Mouse (Mus musculus) megakaryocyte, embryonic 14.5 days (primary cell): ENCODE data around the gene Esrp2. TPM values are rescaled to one million over a fixed set of nuclear protein-coding genes. Genes with fewer than 3 reads are reported as not detected.

Experiments
- H3K27me3 ChIP-seq: replicated peaks from 2 replicates; pipeline ENCODE3; 2012; ENCODE audit warnings: inconsistent platforms
- H3K36me3 ChIP-seq: replicated peaks from 2 replicates; pipeline ENCODE3; 2012; ENCODE audit warnings: low read length, inconsistent platforms, mixed read lengths
- H3K4me1 ChIP-seq: 2 replicates; pipeline ENCODE4 v1.6.1; 2012; ENCODE audit warnings: inconsistent platforms
- H3K4me3 ChIP-seq: replicated peaks from 2 replicates; pipeline ENCODE3; 2012; ENCODE audit warnings: moderate library complexity, mild to moderate bottlenecking, inconsistent platforms
- H3K9me3 ChIP-seq: 2 replicates; pipeline ENCODE4 v1.6.1; 2012; ENCODE audit warnings: inconsistent platforms
- FLI1 ChIP-seq: IDR thresholded peaks from 2 replicates; pipeline ENCODE4 v1.6.1; 2012; ENCODE audit warnings: low read length, inconsistent platforms, mixed read lengths
- GATA1 ChIP-seq: IDR thresholded peaks from 3 replicates; pipeline ENCODE4 v1.6.1; 2012; ENCODE audit warnings: mixed read lengths, low read length, inconsistent platforms, borderline replicate concordance
- polyA plus RNA-seq: library from polyadenylated mRNA; stranded (reverse); fragments of >175 nt; gene quantifications from 2 replicates; pipeline ENCODE4 v1.2.3, GENCODE M21; 2012; ENCODE audit warnings: low replicate concordance; ENCODE audit not compliant: insufficient read depth

Gene Esrp2
- polyA plus RNA-seq, 1 experiment: 1.6 TPM

- Histone ChIP-seq H3K4me3 (no peak overlapping the region), H3K4me1 (peaks cover 79% of the 10 kb centered on the region), H3K36me3 (peaks cover 74% of the 10 kb centered on the region), H3K9me3 (no peaks in the 10 kb centered on the region), H3K27me3 (peaks cover 6% of the 10 kb centered on the region)
- TF ChIP-seq GATA1 (no peak), FLI1 (no peak)
These were observed 6.8 kb downstream of the Esrp2 start for GRCm38 (mm10) chr8:106129997-106130396.

GRCm38 (mm10) chr8:106129232-106129930 lies 7.4 kb downstream of the Esrp2 start:
- Histone ChIP-seq H3K4me1 (peaks cover 80% of the 10 kb centered on the region), H3K36me3 (peaks cover 76% of the 10 kb centered on the region), H3K9me3 (no peaks in the 10 kb centered on the region), H3K4me3 (no peak overlapping the region), H3K27me3 (peaks cover 2% of the 10 kb centered on the region)
- no peak for TF ChIP-seq GATA1
- no peak for TF ChIP-seq FLI1

DNA sequence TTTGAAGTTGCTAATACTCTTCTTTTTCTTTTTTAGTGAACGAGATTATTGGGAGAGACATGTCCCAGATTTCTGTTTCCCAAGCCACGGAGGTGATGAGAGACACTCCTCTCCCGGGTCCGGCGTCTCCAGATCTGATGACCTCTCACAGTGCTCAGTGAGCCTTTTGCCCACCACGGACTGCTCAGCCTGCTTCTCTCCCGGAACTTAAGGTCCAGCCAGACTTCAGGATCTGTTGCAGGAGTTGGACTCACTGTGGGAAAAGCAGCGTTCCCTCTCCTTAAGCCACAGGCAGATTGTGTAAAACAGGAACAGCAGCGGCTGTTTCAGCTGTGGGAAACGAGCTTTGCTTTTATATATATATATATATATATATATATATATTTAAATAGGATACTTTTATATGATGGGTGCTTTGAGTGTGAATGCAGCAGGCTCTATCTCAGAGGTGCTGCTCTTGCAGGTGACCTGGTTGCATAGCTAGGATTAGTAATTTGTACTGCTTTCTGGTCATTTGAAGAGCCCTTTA lies 8.8 kb downstream of the Esrp2 start:
- TF ChIP-seq FLI1 (no peak), GATA1 (no peak)
- Histone ChIP-seq H3K9me3 (no peaks in the 10 kb centered on the region), H3K4me3 (no peak overlapping the region), H3K36me3 (peaks cover 76% of the 10 kb centered on the region), H3K4me1 (peaks cover 69% of the 10 kb centered on the region), H3K27me3 (no peaks in the 10 kb centered on the region)

DNA sequence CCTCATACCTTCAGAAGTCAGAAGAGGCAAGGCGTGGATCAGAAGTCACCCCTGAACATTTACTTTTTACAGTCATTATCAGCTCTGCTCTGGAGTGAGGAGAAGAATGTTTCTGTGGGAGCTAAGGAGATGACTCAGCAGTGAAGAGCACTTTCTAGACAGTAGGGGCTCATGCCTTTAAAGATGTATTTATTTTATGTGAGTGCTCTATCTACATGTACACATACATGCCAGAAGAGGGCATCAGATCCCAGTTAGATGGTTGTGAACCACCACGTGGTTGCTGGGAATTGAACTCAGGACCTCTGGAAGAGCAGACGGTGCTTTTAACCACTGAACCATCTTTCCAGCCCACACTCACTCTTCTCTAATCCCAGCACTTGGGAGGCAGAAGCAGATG lies 9.7 kb downstream of the Esrp2 start:
- H3K27me3 ChIP-seq: no peaks in the 10 kb centered on the region
- H3K4me1 ChIP-seq: peaks cover 60% of the 10 kb centered on the region
- H3K9me3 ChIP-seq: no peaks in the 10 kb centered on the region
- TF ChIP-seq GATA1: no peak
- TF ChIP-seq FLI1: no peak
- H3K4me3 ChIP-seq: no peak overlapping the region
- peaks cover 71% of the 10 kb centered on the region for H3K36me3 ChIP-seq

DNA sequence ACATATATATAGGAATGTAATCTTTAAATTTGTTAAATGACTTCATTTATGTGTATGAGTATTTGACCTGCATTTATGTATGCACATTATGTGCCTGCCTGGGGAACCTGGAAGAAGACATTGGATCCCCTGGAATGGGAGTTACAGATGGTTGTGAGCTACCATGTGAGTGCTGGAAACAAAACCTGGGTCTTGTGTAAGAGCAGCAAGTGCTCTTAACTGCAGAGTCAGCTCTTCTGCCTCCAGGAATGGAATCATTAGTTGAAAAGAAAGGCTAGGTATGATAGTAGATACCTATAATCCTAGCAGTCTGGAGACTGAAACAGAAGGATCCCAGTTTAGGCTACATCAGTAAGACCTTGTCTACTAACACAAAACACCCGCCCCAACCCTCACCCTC lies 10.7 kb downstream of the Esrp2 start:
- Histone ChIP-seq H3K9me3 (no peaks in the 10 kb centered on the region), H3K27me3 (no peaks in the 10 kb centered on the region), H3K4me1 (peaks cover 50% of the 10 kb centered on the region), H3K4me3 (no peak overlapping the region), H3K36me3 (peaks cover 69% of the 10 kb centered on the region)
- TF ChIP-seq GATA1 (no peak), FLI1 (no peak)

GRCm38 (mm10) chr8:106123443-106123842 lies 13.3 kb downstream of the Esrp2 start:
- H3K4me1 ChIP-seq: peaks cover 30% of the 10 kb centered on the region
- H3K9me3 ChIP-seq: no peaks in the 10 kb centered on the region
- no peak overlapping the region for H3K4me3 ChIP-seq
- TF ChIP-seq FLI1: no peak
- TF ChIP-seq GATA1: no peak
- H3K27me3 ChIP-seq: no peaks in the 10 kb centered on the region
- H3K36me3 ChIP-seq: peaks cover 65% of the 10 kb centered on the region

DNA sequence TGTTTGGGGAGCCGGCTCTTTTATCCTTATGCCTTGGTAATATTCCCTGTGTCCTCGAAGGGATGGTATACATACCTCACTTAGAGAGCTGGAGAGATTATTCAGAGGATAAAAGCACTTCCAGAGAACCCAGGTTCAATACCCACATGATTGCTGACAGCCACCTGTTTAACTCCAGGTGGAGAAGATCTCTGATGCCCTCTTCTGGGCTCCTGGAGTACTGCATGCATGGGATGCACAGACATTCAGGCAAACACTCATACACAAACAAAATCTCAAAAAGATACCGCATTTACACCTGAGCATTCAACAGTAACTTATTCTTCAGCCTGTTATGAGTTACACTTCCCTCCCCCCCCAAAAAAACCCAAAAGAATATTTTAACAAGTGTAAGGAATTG lies 20.9 kb downstream of the Esrp2 start:
- Histone ChIP-seq H3K4me3 (no peak overlapping the region), H3K9me3 (no peaks in the 10 kb centered on the region), H3K36me3 (peaks cover 69% of the 10 kb centered on the region), H3K4me1 (no peaks in the 10 kb centered on the region), H3K27me3 (no peaks in the 10 kb centered on the region)
- TF ChIP-seq GATA1 (no peak), FLI1 (no peak)

GRCm38 (mm10) chr8:106112514-106112913 lies 24.3 kb downstream of the Esrp2 start:
- Histone ChIP-seq H3K36me3 (peaks cover 73% of the 10 kb centered on the region), H3K9me3 (no peaks in the 10 kb centered on the region), H3K4me1 (peaks cover 5% of the 10 kb centered on the region; the same call in 1 of the 2 replicates), H3K27me3 (no peaks in the 10 kb centered on the region), H3K4me3 (no peak overlapping the region)
- no peak for TF ChIP-seq GATA1
- no peak for TF ChIP-seq FLI1

DNA sequence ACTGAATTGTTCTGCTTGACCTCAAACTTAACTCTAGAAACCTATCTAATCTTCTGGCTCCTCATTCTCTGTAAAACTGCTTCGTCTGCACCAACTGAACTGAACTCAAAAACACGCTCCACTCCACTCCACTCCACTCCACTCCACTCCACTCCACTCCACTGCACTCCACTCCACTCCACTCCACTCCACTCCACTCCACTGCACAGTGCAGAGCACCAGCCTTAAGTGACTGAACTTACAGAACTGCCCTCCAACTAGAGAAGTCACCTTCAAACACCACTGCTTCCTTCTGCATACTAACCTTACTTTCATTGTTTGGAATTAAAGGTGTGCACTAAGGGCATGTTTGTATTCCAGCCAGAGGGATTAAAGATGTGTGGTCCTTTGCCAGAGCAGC lies 24.7 kb downstream of the Esrp2 start:
- Histone ChIP-seq H3K36me3 (peaks cover 70% of the 10 kb centered on the region), H3K4me3 (no peak overlapping the region)

GRCm38 (mm10) chr8:106108729-106109128 lies 28.0 kb downstream of the Esrp2 start:
- TF ChIP-seq GATA1 (no peak), FLI1 (no peak)
- H3K36me3 ChIP-seq: peaks cover 69% of the 10 kb centered on the region
- no peaks in the 10 kb centered on the region for H3K27me3 ChIP-seq

More for the DNA sequence above, 24.7 kb downstream of the Esrp2 start:
- H3K27me3 ChIP-seq: no peaks in the 10 kb centered on the region
- TF ChIP-seq GATA1: no peak
- TF ChIP-seq FLI1: no peak
- no peaks in the 10 kb centered on the region for H3K9me3 ChIP-seq
- peaks cover 5% of the 10 kb centered on the region; the same call in 1 of the 2 replicates for H3K4me1 ChIP-seq

More at GRCm38 (mm10) chr8:106108729-106109128, 28.0 kb downstream of the Esrp2 start:
- Histone ChIP-seq H3K4me3 (no peak overlapping the region), H3K4me1 (peaks cover 15% of the 10 kb centered on the region; the same call in 1 of the 2 replicates), H3K9me3 (no peaks in the 10 kb centered on the region)
